Mouse (Mus musculus) bone marrow, adult 2 months (tissue): ENCODE measurements around the gene Zmynd12.

Experiments
- CTCF ChIP-seq: fragments of 200-500 bp; IDR thresholded peaks from 2 replicates; pipeline ENCODE4 v1.5.1; 2011; ENCODE audit warnings: low read length, control low read depth; ENCODE audit not compliant: control insufficient read depth, insufficient read depth
- POLR2A ChIP-seq: fragments of 200-500 bp; IDR thresholded peaks from 2 replicates; pipeline ENCODE4 v1.6.1; 2011; ENCODE audit warnings: low read depth, mild to moderate bottlenecking, control low read depth, low read length, borderline replicate concordance; ENCODE audit not compliant: control insufficient read depth

DNA sequence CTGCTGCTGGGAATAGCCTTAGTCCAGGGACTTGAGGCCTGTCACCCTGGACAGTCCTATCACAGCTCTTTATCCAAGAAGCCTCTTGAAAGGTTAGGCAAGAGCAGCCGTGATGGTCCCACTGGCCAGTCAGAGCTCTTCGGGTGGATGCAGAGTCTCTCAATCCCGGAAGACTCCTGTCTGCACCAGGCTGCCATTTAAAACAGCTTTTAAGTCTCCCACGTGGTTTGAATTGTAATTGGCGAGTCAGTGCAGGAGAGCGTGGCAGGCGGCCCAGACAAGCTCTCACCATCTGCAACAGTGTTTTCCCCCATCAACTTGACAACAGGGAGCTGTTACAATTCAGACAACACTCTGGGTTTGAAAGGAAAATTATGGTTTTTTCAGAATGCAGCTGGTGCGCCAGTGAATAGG is 38.1 kb downstream of the Zmynd12 start:
- TF ChIP-seq POLR2A (no peak), CTCF (no peak)
